Mouse (Mus musculus) erythroblast, embryonic 14.5 days (primary cell): Measurements from ENCODE around the gene Taz. TPM values are rescaled to one million over a fixed set of nuclear protein-coding genes. Genes with fewer than 3 reads are reported as not detected.

Experiments used
- H3K27me3 ChIP-seq: 2 replicates; pipeline ENCODE4 v1.6.1; 2012; ENCODE audit warnings: inconsistent platforms; ENCODE audit not compliant: control insufficient read depth
- H3K36me3 ChIP-seq: 2 replicates; pipeline ENCODE4 v1.6.1; 2012; ENCODE audit warnings: mild to moderate bottlenecking, inconsistent platforms; ENCODE audit not compliant: control insufficient read depth
- H3K4me1 ChIP-seq: 2 replicates; pipeline ENCODE4 v1.6.1; 2012; ENCODE audit warnings: inconsistent platforms; ENCODE audit not compliant: control insufficient read depth
- H3K4me3 ChIP-seq: replicated peaks from 2 replicates; pipeline ENCODE3; 2012; ENCODE audit warnings: moderate library complexity, mild to moderate bottlenecking, inconsistent platforms
- H3K9me3 ChIP-seq: 2 replicates; pipeline ENCODE4 v1.6.1; 2012; ENCODE audit warnings: low read length, inconsistent platforms, mixed read lengths; ENCODE audit not compliant: control insufficient read depth
- GATA1 ChIP-seq: IDR thresholded peaks from 2 replicates; pipeline ENCODE4 v1.6.1; 2012; ENCODE audit warnings: low read length, inconsistent platforms, mixed read lengths
- TAL1 ChIP-seq: IDR thresholded peaks from 3 replicates; pipeline ENCODE4 v1.6.1; 2012; ENCODE audit warnings: low read length, inconsistent platforms, mixed read lengths
- polyA plus RNA-seq: library from polyadenylated mRNA; stranded (reverse); fragments of >175 nt; gene quantifications from 2 replicates; pipeline ENCODE4 v1.2.3, GENCODE M21; 2012

Taz gene
- polyA plus RNA-seq, 1 experiment = 2.1 TPM

DNA sequence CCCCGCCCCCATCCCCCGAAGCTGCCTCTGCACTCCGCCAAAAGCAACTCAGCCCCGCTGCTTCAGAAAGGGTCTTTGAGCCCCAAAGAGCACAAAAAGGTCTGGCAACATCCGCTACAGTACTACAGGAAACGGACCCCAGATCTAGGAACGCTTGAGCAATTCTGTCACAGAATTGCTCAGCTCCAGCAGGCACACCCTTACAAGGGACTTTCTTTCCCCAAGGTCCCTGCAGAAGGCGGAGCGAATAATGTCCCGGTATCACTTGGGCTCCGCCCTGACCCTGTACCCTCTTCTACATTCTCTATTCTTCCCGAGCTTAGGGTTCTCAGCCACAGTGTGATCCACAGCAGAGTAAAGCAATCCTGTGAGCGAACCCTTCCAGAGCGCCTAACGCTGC lies 35.0 kb upstream of the Taz start:
- no peak for TF ChIP-seq TAL1
- TF ChIP-seq GATA1 = no peak
- peak overlapping the region; percentile 68 for H3K4me3 ChIP-seq
- H3K27me3 ChIP-seq = peaks cover 19% of the 10 kb centered on the region

DNA sequence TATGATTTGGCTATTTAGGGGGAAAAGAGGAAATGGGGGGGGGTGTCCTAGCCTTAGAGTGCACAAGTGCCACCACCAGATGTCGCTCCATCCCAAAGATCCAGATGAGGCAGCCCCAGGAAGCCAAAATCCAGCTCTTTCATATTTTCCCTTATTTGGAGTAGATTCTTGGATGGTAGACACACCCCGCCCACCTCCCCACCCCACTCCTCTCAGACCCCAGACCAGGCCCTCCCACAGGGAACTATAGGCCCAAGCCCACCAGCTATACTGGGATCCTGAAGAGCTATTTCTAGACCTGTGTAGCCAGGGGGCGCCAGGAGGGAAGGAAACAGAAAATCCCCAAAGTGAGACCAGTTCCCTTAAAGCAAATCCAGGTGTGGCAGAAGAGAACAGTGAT lies 33.1 kb upstream of the Taz start:
- Histone ChIP-seq H3K36me3 (no peaks in the 10 kb centered on the region), H3K9me3 (peaks cover 5% of the 10 kb centered on the region), H3K4me1 (peaks cover 45% of the 10 kb centered on the region), H3K27me3 (peaks cover 19% of the 10 kb centered on the region), H3K4me3 (no peak overlapping the region)
- TF ChIP-seq TAL1 = no peak
- TF ChIP-seq GATA1 = no peak

More for the DNA sequence above, 35.0 kb upstream of the Taz start:
- Histone ChIP-seq H3K4me1 (peaks cover 52% of the 10 kb centered on the region), H3K36me3 (peaks cover 2% of the 10 kb centered on the region), H3K9me3 (peaks cover 5% of the 10 kb centered on the region)

- Histone ChIP-seq H3K27me3 (peaks cover 19% of the 10 kb centered on the region), H3K4me1 (peaks cover 39% of the 10 kb centered on the region), H3K4me3 (peak within 1 kb of the TSS; percentile 43), H3K36me3 (no peaks in the 10 kb centered on the region), H3K9me3 (peaks cover 7% of the 10 kb centered on the region)
- TF ChIP-seq GATA1 (no peak), TAL1 (no peak)
These were observed 32.1 kb upstream of the Taz start, which contains the start of gene Flna for GRCm38 (mm10) chrX:74249615-74250014. Gene Flna, minus strand, starts transcription at chrX:74249820.

DNA sequence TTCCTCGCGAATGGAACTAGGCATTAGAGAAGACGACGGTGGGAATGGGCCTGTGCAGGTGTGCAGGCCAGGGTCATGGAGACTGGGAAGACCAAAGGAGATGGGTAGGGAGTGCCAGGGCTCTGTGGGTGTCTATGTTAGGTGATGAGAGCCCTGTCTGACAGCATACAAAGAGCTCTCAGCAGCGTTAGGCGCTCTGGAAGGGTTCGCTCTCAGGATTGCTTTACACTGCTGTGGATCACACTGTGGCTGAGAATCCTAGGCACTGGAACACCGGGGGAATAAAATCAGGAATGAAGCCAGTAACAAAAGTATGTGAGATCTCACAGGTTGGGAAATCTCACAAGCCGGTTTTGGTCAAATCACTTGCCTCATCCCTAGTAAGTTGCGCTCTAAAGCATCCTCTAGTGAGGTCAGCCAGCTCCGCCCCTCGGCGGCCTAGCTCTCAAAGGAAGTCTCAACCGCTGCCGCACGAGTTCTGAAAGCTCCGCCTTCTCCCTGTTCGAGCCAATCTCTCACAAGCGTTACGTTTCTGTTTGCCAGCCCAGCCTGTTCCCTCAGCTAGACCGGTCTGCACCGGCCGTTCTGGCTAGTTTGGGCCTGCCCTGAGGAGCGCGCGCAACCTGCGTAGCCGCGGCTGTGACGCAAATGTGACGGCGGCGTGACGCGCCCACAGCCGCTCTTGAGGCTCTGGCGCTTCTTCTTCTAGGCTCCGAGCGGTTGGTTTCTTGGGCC lies 27.4 kb upstream of the Taz start, which contains the start of gene Emd:
Emd (plus strand) TSS at position 535 of the 735 bp plus-strand sequence.
- Histone ChIP-seq H3K27me3 (peaks cover 12% of the 10 kb centered on the region), H3K9me3 (peaks cover 5% of the 10 kb centered on the region; the same call in 1 of the 2 replicates), H3K4me1 (peaks cover 23% of the 10 kb centered on the region), H3K4me3 (peak within 1 kb of the TSS; percentile 90), H3K36me3 (peaks cover 26% of the 10 kb centered on the region)
- TF ChIP-seq TAL1 = no peak
- TF ChIP-seq GATA1 = no peak

GRCm38 (mm10) chrX:74254888-74255565 lies 26.7 kb upstream of the Taz start:
- peaks cover 26% of the 10 kb centered on the region for H3K36me3 ChIP-seq

DNA sequence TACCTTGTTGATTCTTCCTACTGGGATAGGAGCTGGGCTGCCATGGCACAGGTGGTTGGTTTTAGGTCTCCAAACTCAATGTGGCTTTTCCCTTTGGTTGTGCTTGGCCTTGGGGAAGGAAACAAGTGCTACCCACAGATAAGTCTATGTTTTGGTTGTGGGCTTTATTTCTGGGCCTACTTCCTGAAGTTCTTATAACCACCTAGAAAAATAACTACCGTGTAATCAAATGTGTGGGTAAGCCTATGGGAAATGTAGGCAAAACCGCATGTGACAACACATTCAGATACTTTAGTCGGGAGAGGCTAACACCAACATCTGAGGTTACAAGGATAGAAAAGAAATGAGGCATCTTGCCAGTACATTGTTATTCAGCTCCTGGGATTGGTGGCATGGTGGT lies 24.0 kb upstream of the Taz start:
- no peaks in the 10 kb centered on the region for H3K27me3 ChIP-seq
- H3K4me3 ChIP-seq = no peak overlapping the region
- peaks cover 5% of the 10 kb centered on the region; the same call in 1 of the 2 replicates for H3K9me3 ChIP-seq
- H3K4me1 ChIP-seq = peaks cover 17% of the 10 kb centered on the region
- H3K36me3 ChIP-seq = peaks cover 28% of the 10 kb centered on the region
- TF ChIP-seq TAL1 (no peak), GATA1 (no peak)

More at GRCm38 (mm10) chrX:74254888-74255565, 26.7 kb upstream of the Taz start:
- peaks cover 6% of the 10 kb centered on the region for H3K27me3 ChIP-seq
- peaks cover 17% of the 10 kb centered on the region for H3K4me1 ChIP-seq
- peaks cover 5% of the 10 kb centered on the region; the same call in 1 of the 2 replicates for H3K9me3 ChIP-seq
- TF ChIP-seq GATA1 (no peak), TAL1 (no peak)
- peak overlapping the region; percentile 90 for H3K4me3 ChIP-seq

- Histone ChIP-seq H3K4me3 (peak overlapping the region; percentile 76), H3K27me3 (no peaks in the 10 kb centered on the region; the same call in 1 of the 2 replicates), H3K4me1 (peaks cover 36% of the 10 kb centered on the region), H3K9me3 (peaks cover 6% of the 10 kb centered on the region; the same call in 1 of the 2 replicates), H3K36me3 (peaks cover 30% of the 10 kb centered on the region)
- no peak for TF ChIP-seq TAL1
- no peak for TF ChIP-seq GATA1
These were observed 12.0 kb upstream of the Taz start for GRCm38 (mm10) chrX:74269736-74270061.

DNA sequence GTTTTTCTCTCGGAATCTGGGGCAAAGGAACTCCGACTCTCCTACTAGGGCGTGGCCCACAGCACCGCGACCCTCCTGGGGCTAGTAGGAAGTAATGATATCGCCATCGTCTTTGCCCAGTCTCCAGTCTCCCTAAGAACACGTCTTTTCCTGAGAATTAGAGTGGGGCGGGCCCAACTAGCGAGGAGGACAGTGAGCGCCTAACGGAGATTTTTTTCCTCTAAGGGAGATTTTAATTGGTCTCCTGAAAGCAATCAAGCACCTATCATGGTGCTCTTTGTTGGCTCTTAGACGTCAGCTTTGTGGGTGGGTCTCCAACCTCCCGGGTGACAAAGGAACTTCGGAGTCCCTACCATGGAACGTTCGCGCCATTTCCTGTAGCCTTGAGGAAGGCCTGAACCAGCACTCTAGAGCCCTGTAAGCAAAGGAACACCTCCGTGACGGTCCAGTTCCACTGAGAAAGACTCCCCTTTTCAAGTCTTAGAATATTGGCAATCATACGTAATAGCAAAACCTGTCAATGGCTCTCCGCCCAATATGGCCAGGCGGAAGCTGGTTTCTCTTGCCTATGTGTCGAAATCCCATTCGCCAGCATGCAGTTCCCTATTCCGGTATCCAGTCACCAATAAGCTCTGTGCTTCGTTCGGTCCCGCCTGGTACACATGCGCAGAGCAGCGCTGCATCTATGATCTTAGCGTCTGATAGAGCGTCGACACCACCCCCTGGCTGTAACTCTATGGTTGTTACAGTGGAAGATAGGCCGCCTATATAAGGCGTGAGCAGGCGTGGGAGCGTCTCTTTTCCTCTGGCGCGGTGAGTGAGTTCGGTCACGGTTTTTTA lies 11.4 kb upstream of the Taz start, which contains the start of gene Rpl10:
Rpl10 (plus strand) TSS at position 751 of the 840 bp plus-strand sequence.
- Histone ChIP-seq H3K9me3 (peaks cover 6% of the 10 kb centered on the region; the same call in 1 of the 2 replicates), H3K36me3 (peaks cover 34% of the 10 kb centered on the region), H3K4me3 (peak within 1 kb of the TSS; percentile 76), H3K4me1 (peaks cover 36% of the 10 kb centered on the region), H3K27me3 (no peaks in the 10 kb centered on the region; the same call in 1 of the 2 replicates)
- no peak for TF ChIP-seq TAL1
- TF ChIP-seq GATA1 = peak; percentile 87
